Mouse (Mus musculus) G1E (cell line): Measurements from ENCODE around the gene Ehd1.

Experiments
- CTCF ChIP-seq: IDR thresholded peaks from 2 replicates; pipeline ENCODE4 v1.5.1; 2012; ENCODE audit warnings: low read depth, low read length, inconsistent platforms, mixed read lengths
- GATA1 ChIP-seq: IDR thresholded peaks from 2 replicates; pipeline ENCODE4 v1.6.1; 2012; ENCODE audit warnings: borderline replicate concordance, low read length, inconsistent platforms, mixed read lengths
- POLR2AphosphoS5 ChIP-seq: IDR thresholded peaks from 2 replicates; pipeline ENCODE4 v1.6.1; 2012; ENCODE audit warnings: low read depth, low read length, inconsistent platforms; ENCODE audit not compliant: insufficient replicate concordance

GRCm38 (mm10) chr19:6304787-6305516 is 28.4 kb downstream of the Ehd1 start:
- TF ChIP-seq CTCF (peak; percentile 97), GATA1 (no peak), POLR2AphosphoS5 (no peak)
